Mouse (Mus musculus) forebrain, embryonic 14.5 days (tissue): Measurements from ENCODE around the gene Itga4. TPM values are rescaled to one million over a fixed set of nuclear protein-coding genes. Genes with fewer than 3 reads are reported as not detected.

ENCODE experiments used
- polyA plus RNA-seq: library from polyadenylated mRNA; unstranded; fragments of >200 nt; fragmentation: Nextera tagmentation; extraction: Ambion mirVana; gene quantifications from 2 replicates; pipeline ENCODE4 v1.2.1, GENCODE M21; 2014

The Itga4 gene
- polyA plus RNA-seq, 1 experiment from 2014 or later: 2.4 TPM

Other genes starting within 250 kb of the Itga4 start
- gene Neurod1, start 201.3 kb downstream of the Itga4 start, polyA plus RNA-seq: 44.4 and 60.1 TPM in 2 replicates
- 1.1 and 2.0 TPM in 2 replicates for gene Cerkl, start 201.4 kb downstream of the Itga4 start, polyA plus RNA-seq